Mouse (Mus musculus) heart, postnatal 10 days (tissue): ENCODE measurements around the gene Fxyd4. TPM values are rescaled to one million over a fixed set of nuclear protein-coding genes. Genes with fewer than 3 reads are reported as not detected.

Experiments
- DNase-seq, 2 experiments: peaks; one replicate each; pipeline ENCODE4 v3.0.0; 2021
- intact Hi-C: fragments of 180-260 bp; cut with DNase I; formaldehyde crosslinking; loops from one replicate; pipeline ENCODE4 v1.15.1; 2025
- microRNA-seq, 2 experiments: library from miRNA; unstranded; fragments of <30 nt; microRNA quantifications; one replicate each; pipeline ENCODE4 v1.2.0; 2022
- total RNA-seq, 2 experiments: library from RNA; stranded (reverse); gene quantifications; 2 replicates each; pipeline ENCODE4 v1.2.3; 2021

Fxyd4 gene
- total RNA-seq, 2 experiments from 2014 or later: not detected

DNA sequence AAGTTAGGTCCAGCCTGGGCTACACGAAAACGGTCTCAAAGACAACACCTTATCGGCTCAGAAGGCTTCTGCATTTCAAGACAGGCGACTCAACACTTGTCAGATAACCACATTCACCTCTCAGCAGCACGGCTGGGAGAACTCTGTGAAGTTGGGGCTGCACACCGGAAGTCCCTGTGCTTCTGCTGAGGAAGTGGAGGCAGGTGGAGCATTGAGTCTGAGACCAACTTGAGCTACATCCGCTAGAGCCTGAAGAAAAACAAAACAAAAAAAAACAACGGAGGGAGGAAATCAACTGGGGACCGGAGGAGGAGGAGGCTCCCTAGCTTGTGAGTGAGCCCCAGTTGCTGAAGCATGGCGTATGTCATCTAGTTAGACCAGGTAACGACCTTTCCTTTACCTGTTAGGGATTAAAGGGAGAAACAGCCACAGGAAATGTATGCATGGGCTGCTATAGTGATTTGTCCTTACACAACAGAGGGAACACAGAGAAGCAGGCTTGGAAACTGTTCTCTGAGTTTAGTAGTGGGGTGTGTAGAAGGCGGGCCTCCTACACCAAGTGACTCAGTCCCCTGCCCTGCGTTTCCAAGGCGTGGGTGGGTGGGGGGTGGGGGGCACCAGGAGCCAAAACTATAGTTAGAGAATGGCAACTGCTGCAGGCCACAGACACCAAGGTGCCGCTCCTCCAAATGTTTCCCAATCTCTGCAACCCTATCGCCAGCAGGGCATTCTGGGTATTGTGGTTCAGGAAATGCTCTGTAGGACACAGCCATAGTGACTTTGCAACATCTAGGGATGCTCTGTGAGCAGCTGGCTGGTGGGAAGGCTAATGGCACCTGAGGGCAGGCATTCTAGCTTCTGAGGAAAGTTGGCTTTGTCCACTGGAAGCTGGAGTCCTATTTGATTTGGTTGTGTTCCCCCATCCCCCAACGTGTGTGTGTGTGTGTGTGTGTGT lies 37.1 kb downstream of the Fxyd4 start, which contains the start of gene Hnrnpf:
Gene Hnrnpf, plus strand, starts transcription at position 199 of the 955 bp plus-strand sequence.
- intact Hi-C loops: no loop called here
- no peak for DNase-seq

DNA sequence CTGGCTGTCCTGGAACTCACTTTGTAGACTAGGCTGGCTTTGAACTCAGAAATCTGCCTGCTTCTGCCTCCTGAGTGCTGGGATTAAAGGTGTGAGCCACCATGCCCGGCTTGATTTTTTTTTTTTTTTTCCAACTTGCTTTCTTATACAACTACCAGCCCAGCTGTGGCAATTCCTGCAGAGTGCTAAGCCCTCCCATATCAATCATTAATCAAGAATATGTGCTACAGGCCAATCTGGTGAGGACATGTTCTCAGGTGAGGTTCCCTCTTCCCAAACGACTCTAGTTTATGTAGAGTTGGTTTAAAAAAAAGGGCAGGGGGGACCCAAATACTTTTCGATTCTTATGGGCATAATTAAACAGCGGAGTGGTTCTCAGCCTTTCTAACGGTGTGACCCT lies 39.7 kb downstream of the Fxyd4 start:
- no peak for DNase-seq
- intact Hi-C loops: no loop called here

DNA sequence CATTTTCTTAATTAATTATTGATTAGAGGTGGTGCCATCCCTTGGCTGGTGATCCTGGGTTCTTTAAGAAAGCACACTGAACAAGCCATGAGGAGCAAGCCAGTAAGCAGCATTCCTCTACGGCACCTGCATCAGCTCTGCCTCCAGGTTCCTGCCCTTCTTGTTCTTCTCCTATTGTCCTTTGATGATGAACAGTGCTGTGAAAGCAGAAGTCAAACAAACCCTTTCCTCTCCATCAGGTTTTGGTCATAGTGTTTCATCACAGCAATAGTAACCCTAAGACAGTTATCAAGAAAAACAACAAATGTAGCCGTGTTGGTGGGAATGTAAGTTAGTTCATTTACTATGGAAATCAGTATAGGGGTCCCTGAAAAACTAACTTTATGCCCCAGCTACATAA lies 44.1 kb downstream of the Fxyd4 start:
- no peak for DNase-seq

DNA sequence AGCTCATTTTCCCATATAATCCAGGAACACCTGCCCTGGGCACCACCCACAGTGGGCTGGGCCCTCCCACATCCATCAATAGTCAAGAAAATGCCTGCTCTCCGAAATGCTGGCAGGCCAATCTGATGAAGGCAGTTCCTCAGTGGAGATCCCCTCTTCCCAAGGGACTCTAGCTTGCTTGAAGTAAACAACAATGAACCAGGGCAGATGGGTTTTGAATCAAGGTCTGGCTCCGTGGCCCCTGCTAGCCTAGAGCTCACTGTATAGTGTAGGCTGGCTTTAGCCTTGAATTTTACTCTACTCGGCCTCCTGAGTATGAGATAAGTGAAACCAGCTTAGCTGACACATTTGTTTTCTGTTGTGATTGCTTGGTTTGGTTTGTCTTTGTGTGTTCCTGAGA lies 45.1 kb downstream of the Fxyd4 start:
- intact Hi-C loops: no loop called here

More for the DNA sequence above, 44.1 kb downstream of the Fxyd4 start:
- intact Hi-C loops: no loop called here

DNA sequence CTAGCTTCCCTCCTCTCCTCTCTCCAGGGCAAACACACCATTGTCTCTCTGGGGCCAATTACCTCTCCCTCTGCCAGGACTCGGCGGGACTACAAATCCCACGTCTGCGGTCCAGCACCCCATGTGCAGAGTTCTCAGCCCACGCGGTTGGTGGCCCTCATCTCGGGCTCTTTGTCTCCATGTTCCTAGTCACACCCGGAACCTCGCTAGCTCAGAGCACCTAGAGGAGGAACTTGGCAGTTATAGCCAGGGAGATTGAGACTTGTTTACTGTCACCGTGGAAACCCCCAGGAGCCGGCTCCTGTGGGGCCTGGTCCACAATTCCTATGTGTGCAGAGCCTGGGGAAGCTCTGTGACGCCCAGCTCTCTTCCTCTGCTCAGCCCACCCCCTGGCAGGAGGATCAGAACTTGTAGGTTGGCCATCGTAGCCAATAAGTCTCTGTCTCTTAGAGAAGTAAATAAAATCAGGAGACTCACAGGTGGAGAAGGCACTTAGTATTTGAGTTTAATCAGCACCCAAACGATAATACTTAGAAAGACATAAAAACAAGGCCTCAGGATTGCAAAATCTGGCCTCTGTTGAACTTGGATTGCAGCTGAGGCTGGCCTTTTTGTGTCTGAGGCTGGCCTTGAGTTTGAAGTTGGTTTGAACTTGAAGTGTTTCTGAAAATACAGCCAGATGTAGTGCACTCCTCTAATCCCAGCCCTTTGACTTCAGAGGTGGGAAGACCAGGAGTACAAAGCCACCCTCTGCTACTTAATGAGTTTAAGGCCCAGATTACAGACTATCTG lies 45.9 kb downstream of the Fxyd4 start:
- intact Hi-C loops: no loop called here
- no peak for DNase-seq

More for the DNA sequence above, 45.1 kb downstream of the Fxyd4 start:
- DNase-seq: no peak

DNA sequence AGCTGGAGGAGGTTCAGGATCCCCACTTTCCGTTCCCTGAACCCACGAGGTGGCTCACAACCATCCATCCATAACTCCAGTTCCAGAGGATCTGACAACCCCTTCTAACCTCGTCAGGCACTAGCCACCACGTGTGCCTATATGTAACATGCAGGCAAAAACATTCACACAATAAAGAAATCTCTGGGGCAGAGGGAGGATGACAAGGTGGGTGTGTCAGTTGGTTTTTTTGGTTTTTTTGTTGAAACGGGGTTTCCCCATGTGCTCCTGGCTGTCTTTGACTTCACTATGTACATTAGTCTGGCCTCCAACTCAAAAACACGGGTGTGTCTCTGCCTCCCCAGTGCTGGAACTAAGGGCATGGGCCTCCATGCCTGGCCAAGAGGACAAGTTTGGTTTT lies 47.2 kb downstream of the Fxyd4 start:
- DNase-seq: no peak
- intact Hi-C loops: no loop called here

DNA sequence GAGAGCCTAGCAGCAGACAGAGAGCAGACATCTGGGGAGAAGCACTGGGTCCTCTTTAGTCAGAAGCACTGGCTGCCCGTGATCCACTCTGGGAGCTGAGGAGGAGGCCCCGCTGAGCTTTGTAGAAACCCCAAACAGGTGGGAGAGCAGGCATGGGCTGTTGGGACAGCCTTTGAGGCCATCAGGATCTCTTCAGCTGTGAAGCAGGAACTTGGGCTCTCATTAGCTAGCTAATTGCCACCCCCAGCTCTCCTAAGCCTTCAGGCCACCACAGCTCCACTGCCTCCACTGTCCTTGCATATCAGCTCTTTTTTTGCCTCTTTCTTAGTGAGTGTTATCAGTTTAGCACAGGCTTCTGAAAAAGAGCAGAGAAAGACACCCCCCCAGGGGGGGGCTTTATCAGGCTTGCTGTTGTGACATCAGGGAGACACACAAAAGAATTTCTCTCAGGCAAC lies 48.8 kb downstream of the Fxyd4 start:
- intact Hi-C loops: no loop called here
- DNase-seq: no peak

DNA sequence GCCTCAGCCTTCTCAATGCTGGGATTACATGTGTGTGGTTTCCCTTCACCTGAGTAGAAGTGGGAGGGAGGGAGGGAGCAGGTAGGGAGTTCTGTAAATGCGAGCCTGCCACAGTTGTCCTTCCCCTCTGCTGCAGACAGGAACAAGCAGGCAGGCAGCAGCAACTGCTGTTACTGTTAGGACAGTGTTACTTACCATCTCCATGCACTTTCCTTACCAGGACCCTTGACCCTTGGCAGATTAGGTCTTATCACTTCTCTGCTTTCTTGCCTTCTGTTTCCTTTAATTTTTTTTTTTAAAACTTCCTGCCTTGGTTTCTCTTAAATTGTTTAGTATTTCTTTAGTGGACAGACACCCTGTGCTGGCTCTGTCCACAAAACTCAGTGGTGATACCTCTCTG lies 49.5 kb downstream of the Fxyd4 start:
- intact Hi-C loops: no loop called here
- DNase-seq: no peak

DNA sequence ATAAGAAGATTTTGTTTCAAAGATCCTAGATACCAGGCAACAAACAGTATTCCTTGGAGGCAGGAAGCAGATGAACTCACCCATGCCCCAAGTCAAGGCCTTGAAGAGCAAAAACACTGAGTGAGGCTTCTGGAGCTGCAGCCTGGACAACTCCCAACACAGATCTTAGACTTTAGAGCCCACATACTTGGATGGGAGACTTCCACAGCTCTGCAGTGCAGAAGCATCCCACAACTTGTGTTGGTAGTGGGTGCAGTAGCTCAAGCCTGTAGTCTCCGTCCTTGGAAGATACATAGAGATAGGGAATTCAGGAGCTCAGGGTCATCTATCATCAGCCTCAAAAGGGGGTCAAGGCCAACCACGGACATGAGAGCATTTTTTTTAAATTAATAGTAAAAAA lies 51.5 kb downstream of the Fxyd4 start:
- DNase-seq: no peak
- intact Hi-C loops: no loop called here

Small RNA genes within 50 kb of the gene (microRNA-seq; reads per million reads assigned to microRNA genes)
- 0 reads per million in 2 experiments for gene Gm25535

Other genes starting within 250 kb of the Fxyd4 start
- 10 to 100 TPM; 33.0 to 45.2 TPM for gene Zfp637, start 96.5 kb downstream of the Fxyd4 start, total RNA-seq
- gene Zfp239, start 75.6 kb downstream of the Fxyd4 start, total RNA-seq: under 1 TPM; 0.41 to 0.57 TPM
- 100 to 1,000 TPM; 351 to 364 TPM for gene Hnrnpf, start 37.4 kb downstream of the Fxyd4 start, total RNA-seq
- under 1 TPM; 0.10 to 0.37 TPM for gene Rasgef1a, start 73.7 kb upstream of the Fxyd4 start, total RNA-seq
- 10 to 100 TPM; 19.1 to 20.2 TPM for gene Csgalnact2, start 201.4 kb upstream of the Fxyd4 start, total RNA-seq